Mouse (Mus musculus) heart, embryonic 16.5 days (tissue): ENCODE measurements around the gene Amot. TPM values are rescaled to one million over a fixed set of nuclear protein-coding genes. Genes with fewer than 3 reads are reported as not detected.
A peak's percentile ranks its signal among the peaks of the same experiment; 100 is the strongest.

Experiments
- ATAC-seq: fragments of 200-750 bp; cut with Nextera tagmentation; replicated peaks from 2 replicates; pipeline ENCODE4 v1.8.0; 2017; ENCODE audit warnings: moderate number of reproducible peaks; ENCODE audit not compliant: insufficient read depth, low FRiP score; ENCODE audit errors: extremely low read depth
- H3K27ac ChIP-seq: fragments of 300-500 bp; sonication (generic); 2 replicates; pipeline ENCODE4 v1.5.1; 2014; ENCODE audit warnings: mild to moderate bottlenecking, low read length, control low read depth, moderate library complexity
- H3K27me3 ChIP-seq: fragments of 300-500 bp; sonication (generic); 2 replicates; pipeline ENCODE4 v1.6.1; 2014; ENCODE audit warnings: low read length, mixed read lengths; ENCODE audit not compliant: control insufficient read depth, insufficient read depth
- H3K36me3 ChIP-seq: fragments of 300-500 bp; sonication (generic); 2 replicates; pipeline ENCODE4 v1.6.1; 2014; ENCODE audit not compliant: control insufficient read depth, insufficient read depth
- H3K4me1 ChIP-seq: fragments of 300-500 bp; sonication (generic); 2 replicates; pipeline ENCODE4 v1.6.1; 2014; ENCODE audit warnings: low read length, mixed read lengths; ENCODE audit not compliant: control insufficient read depth, insufficient read depth
- H3K4me2 ChIP-seq: fragments of 300-500 bp; sonication (generic); 2 replicates; pipeline ENCODE4 v1.6.1; 2014; ENCODE audit warnings: low read depth, mild to moderate bottlenecking, control low read depth, low read length
- H3K4me3 ChIP-seq: fragments of 300-500 bp; sonication (generic); 2 replicates; pipeline ENCODE4 v1.5.1; 2014; ENCODE audit warnings: mild to moderate bottlenecking, control low read depth, low read length
- H3K9ac ChIP-seq: fragments of 300-500 bp; sonication (generic); 2 replicates; pipeline ENCODE4 v1.6.1; 2014; ENCODE audit warnings: low read length, control low read depth
- H3K9me3 ChIP-seq: fragments of 300-500 bp; sonication (generic); replicated peaks from 2 replicates; pipeline ENCODE4 v1.6.1; 2016; ENCODE audit warnings: low read length; ENCODE audit not compliant: control insufficient read depth
- WGBS: fragments of 180-500 bp; shearing (Covaris S2); extraction: QIAGEN DNeasy Blood & Tissue Kit; methylation state at CpG from one replicate; pipeline ENCODE4 v1.1.7; 2014; 5-methylcytosine and 5-hydroxymethylcytosine counted together
- polyA plus RNA-seq: library from polyadenylated mRNA; unstranded; fragments of >200 nt; fragmentation: Nextera tagmentation; extraction: Ambion mirVana; gene quantifications from 2 replicates; pipeline ENCODE4 v1.2.1, GENCODE M21; 2015

Gene Amot
- polyA plus RNA-seq, 1 experiment from 2014 or later: 4.5 TPM

- ATAC-seq: no peak
- 46% methylated on average over 3 of the region's 3 CpGs for WGBS
- Histone ChIP-seq H3K9ac (no peak overlapping the region), H3K4me2 (no peak overlapping the region), H3K4me1 (no peaks in the 10 kb centered on the region), H3K9me3 (no peaks in the 10 kb centered on the region), H3K4me3 (no peak overlapping the region), H3K36me3 (no peaks in the 10 kb centered on the region), H3K27ac (no peak overlapping the region), H3K27me3 (no peaks in the 10 kb centered on the region)
These were observed 5.7 kb upstream of the Amot start for GRCm38 (mm10) chrX:145510675-145511074.

GRCm38 (mm10) chrX:145505457-145506201 is 648 bp upstream of the Amot start:
- H3K36me3 ChIP-seq: no peaks in the 10 kb centered on the region
- H3K4me2 ChIP-seq: peak overlapping the region; percentile 81
- H3K27ac ChIP-seq: peak overlapping the region; percentile 51
- H3K4me1 ChIP-seq: no peaks in the 10 kb centered on the region
- no peaks in the 10 kb centered on the region for H3K9me3 ChIP-seq
- WGBS: 16% methylated on average over 14 of the region's 14 CpGs
- H3K4me3 ChIP-seq: peak overlapping the region; percentile 66
- peak overlapping the region; percentile 66 for H3K9ac ChIP-seq
- no peaks in the 10 kb centered on the region for H3K27me3 ChIP-seq
- peak; percentile 94 for ATAC-seq

- Histone ChIP-seq H3K27ac (no peak overlapping the region), H3K4me3 (no peak overlapping the region), H3K4me1 (no peaks in the 10 kb centered on the region; the same call in 1 of the 2 replicates), H3K36me3 (no peaks in the 10 kb centered on the region), H3K9ac (no peak overlapping the region), H3K4me2 (no peak overlapping the region), H3K9me3 (no peaks in the 10 kb centered on the region), H3K27me3 (no peaks in the 10 kb centered on the region)
- WGBS: 71% methylated on average over 8 of the region's 8 CpGs
- ATAC-seq: no peak
These were observed 3.2 kb downstream of the Amot start for GRCm38 (mm10) chrX:145501666-145502355.

- Histone ChIP-seq H3K36me3 (no peaks in the 10 kb centered on the region), H3K27ac (no peak overlapping the region), H3K9ac (no peak overlapping the region), H3K4me3 (no peak overlapping the region), H3K4me1 (no peaks in the 10 kb centered on the region; the same call in 1 of the 2 replicates), H3K27me3 (no peaks in the 10 kb centered on the region), H3K9me3 (no peaks in the 10 kb centered on the region), H3K4me2 (no peak overlapping the region)
- no peak for ATAC-seq
- WGBS: 45% methylated on average over 2 of the region's 2 CpGs
These were observed 5.9 kb downstream of the Amot start for GRCm38 (mm10) chrX:145499101-145499500.

DNA sequence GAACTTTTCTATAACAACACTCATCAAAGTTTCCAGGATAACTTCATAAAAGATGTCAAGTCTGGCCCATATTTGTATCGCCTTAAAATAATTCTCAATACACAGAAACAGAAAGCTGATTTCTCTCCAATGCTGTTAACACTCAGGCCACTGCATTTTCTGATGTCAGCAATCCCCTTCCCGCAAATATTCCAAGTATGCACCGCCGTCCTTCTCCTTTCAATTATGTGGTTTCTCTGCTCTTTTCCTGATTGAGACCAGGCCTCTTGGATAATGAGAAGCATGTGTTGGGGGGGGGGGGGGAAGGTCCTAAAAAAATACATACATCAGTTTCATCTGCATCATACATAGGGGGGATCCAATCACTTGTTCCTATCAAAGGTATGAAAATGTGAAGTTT is 6.3 kb downstream of the Amot start:
- 50% methylated on average over 4 of the region's 4 CpGs for WGBS
- Histone ChIP-seq H3K27me3 (no peaks in the 10 kb centered on the region), H3K9me3 (no peaks in the 10 kb centered on the region), H3K9ac (no peak overlapping the region), H3K4me2 (no peak overlapping the region), H3K36me3 (no peaks in the 10 kb centered on the region), H3K27ac (no peak overlapping the region), H3K4me3 (no peak overlapping the region), H3K4me1 (no peaks in the 10 kb centered on the region; the same call in 1 of the 2 replicates)
- ATAC-seq: no peak

GRCm38 (mm10) chrX:145497486-145497885 is 7.5 kb downstream of the Amot start:
- ATAC-seq: no peak

DNA sequence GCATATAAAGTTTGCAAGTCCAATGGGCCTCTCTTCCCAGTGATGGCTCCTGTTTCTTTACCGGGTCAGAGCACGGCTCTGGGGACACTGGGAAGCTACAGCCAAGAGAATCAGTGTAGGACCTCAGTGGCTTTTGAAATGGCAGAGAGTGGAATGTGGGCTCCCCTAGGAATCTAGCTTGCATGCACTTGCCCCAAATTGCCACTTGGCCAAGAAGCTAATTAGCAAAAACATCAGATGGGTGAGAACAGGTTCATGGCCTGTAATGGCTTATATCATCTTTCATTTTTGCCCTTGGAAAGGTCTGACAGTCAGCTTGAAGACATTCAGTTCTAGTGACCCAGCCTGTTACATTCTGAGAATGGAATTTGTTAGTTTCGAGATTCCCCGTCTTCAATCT is 9.6 kb downstream of the Amot start:
- Histone ChIP-seq H3K4me3 (no peak overlapping the region), H3K36me3 (no peaks in the 10 kb centered on the region), H3K4me2 (no peak overlapping the region), H3K27ac (no peak overlapping the region), H3K4me1 (no peaks in the 10 kb centered on the region; the same call in 1 of the 2 replicates), H3K27me3 (no peaks in the 10 kb centered on the region), H3K9me3 (no peaks in the 10 kb centered on the region), H3K9ac (no peak overlapping the region)
- no peak for ATAC-seq
- WGBS: 84% methylated on average over 4 of the region's 4 CpGs

More at GRCm38 (mm10) chrX:145497486-145497885, 7.5 kb downstream of the Amot start:
- Histone ChIP-seq H3K4me2 (no peak overlapping the region), H3K36me3 (no peaks in the 10 kb centered on the region), H3K27me3 (no peaks in the 10 kb centered on the region), H3K9ac (no peak overlapping the region), H3K9me3 (no peaks in the 10 kb centered on the region), H3K4me3 (no peak overlapping the region), H3K27ac (no peak overlapping the region), H3K4me1 (no peaks in the 10 kb centered on the region; the same call in 1 of the 2 replicates)
- WGBS: 56% methylated on average over 6 of the region's 6 CpGs

DNA sequence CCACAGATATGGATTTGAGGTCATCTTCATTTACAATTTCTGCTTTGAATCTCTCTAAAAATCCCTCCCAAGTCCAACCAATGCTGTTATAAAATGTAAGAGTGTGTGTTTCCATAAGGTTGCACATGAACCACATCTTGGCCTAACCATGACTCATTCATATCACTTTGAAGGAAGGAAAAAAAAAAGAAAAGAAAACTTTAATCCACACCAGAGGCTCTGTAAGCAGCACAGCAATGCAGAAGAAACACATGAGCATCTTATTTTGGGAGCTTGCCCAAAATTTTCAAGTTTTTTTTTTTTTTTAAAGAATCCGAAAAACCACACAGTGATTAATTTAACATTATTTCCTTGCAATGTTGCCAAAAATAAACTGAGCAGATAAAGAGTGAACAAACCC is 14.2 kb downstream of the Amot start:
- Histone ChIP-seq H3K4me3 (no peak overlapping the region), H3K4me1 (no peaks in the 10 kb centered on the region), H3K9me3 (no peaks in the 10 kb centered on the region), H3K4me2 (no peak overlapping the region), H3K27me3 (no peaks in the 10 kb centered on the region), H3K9ac (no peak overlapping the region), H3K36me3 (no peaks in the 10 kb centered on the region), H3K27ac (no peak overlapping the region)
- no peak for ATAC-seq
- WGBS: 57% methylated on average over 1 of the region's 1 CpGs

DNA sequence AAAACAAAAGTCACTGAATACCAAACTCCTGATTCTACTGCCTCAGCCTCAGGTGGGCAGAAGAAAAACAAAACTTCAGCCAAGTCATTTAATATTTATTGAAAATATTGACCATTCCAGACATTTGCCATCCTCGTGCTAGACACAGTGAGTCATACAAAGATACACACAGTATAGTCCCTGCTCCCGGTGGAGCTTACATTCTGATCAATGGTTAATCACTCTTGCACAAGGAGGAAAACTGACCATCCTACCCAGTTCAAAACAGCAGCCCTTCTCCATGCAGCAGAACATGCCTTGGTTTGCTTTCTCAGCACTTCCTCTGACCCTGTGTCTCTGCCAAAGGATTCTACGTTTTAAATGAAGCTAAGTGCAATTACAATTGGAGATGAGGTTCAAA is 14.6 kb downstream of the Amot start:
- no peak for ATAC-seq
- H3K9me3 ChIP-seq: no peaks in the 10 kb centered on the region
- H3K36me3 ChIP-seq: no peaks in the 10 kb centered on the region
- H3K27ac ChIP-seq: no peak overlapping the region
- H3K9ac ChIP-seq: no peak overlapping the region
- H3K27me3 ChIP-seq: no peaks in the 10 kb centered on the region
- H3K4me2 ChIP-seq: no peak overlapping the region
- WGBS: 69% methylated on average over 3 of the region's 3 CpGs
- H3K4me3 ChIP-seq: no peak overlapping the region
- no peaks in the 10 kb centered on the region for H3K4me1 ChIP-seq
